Mouse (Mus musculus): Measurements from ENCODE around the gene Astn1.

The Astn1 gene

GRCm38 (mm10) chr1:158536195-158536594 is 174.1 kb downstream of the Astn1 start:
- no peak for DNase-seq (ENCODE audit: low read depth)

GRCm38 (mm10) chr1:158536867-158537266 is 174.8 kb downstream of the Astn1 start:
- DNase-seq (ENCODE audit: low read depth) = no peak

GRCm38 (mm10) chr1:158545095-158545494 is 183.0 kb downstream of the Astn1 start:
- DNase-seq (ENCODE audit: low read depth) = no peak

GRCm38 (mm10) chr1:158546513-158546912 is 184.4 kb downstream of the Astn1 start:
- no peak for DNase-seq (ENCODE audit: low read depth)

- DNase-seq (ENCODE audit: low read depth) = no peak
These were observed 185.6 kb downstream of the Astn1 start for GRCm38 (mm10) chr1:158547592-158548211.

- DNase-seq (ENCODE audit: low read depth) = no peak
These were observed 186.2 kb downstream of the Astn1 start for GRCm38 (mm10) chr1:158548319-158548718.

- DNase-seq (ENCODE audit: low read depth) = no peak
These were observed 187.5 kb downstream of the Astn1 start for GRCm38 (mm10) chr1:158549616-158550015.

GRCm38 (mm10) chr1:158551951-158552350 is 189.9 kb downstream of the Astn1 start:
- DNase-seq (ENCODE audit: low read depth) = no peak

- no peak for DNase-seq (ENCODE audit: low read depth)
These were observed 191.3 kb downstream of the Astn1 start for GRCm38 (mm10) chr1:158553341-158553740.

- DNase-seq (ENCODE audit: low read depth) = no peak
These were observed 192.0 kb downstream of the Astn1 start for GRCm38 (mm10) chr1:158554020-158554505.

- no peak for DNase-seq (ENCODE audit: low read depth)
These were observed 211.1 kb downstream of the Astn1 start for GRCm38 (mm10) chr1:158573168-158573567.

- DNase-seq (ENCODE audit: low read depth) = no peak
These were observed 211.5 kb downstream of the Astn1 start for GRCm38 (mm10) chr1:158573597-158573996.

- no peak for DNase-seq (ENCODE audit: low read depth)
These were observed 213.9 kb downstream of the Astn1 start for GRCm38 (mm10) chr1:158575997-158576396.

GRCm38 (mm10) chr1:158581806-158582205 is 219.7 kb downstream of the Astn1 start:
- no peak for DNase-seq (ENCODE audit: low read depth)

- no peak for DNase-seq (ENCODE audit: low read depth)
These were observed 226.8 kb downstream of the Astn1 start for GRCm38 (mm10) chr1:158588903-158589302.

- no peak for DNase-seq (ENCODE audit: low read depth)
These were observed 234.8 kb downstream of the Astn1 start for GRCm38 (mm10) chr1:158596726-158597448.

- DNase-seq (ENCODE audit: low read depth) = no peak
These were observed 235.9 kb downstream of the Astn1 start for GRCm38 (mm10) chr1:158597996-158598395.

- no peak for DNase-seq (ENCODE audit: low read depth)
These were observed 237.4 kb downstream of the Astn1 start for GRCm38 (mm10) chr1:158599435-158599834.

GRCm38 (mm10) chr1:158603056-158603455 is 241.0 kb downstream of the Astn1 start:
- DNase-seq (ENCODE audit: low read depth) = no peak

GRCm38 (mm10) chr1:158604149-158604548 is 242.1 kb downstream of the Astn1 start:
- no peak for DNase-seq (ENCODE audit: low read depth)

GRCm38 (mm10) chr1:158605597-158605996 is 243.5 kb downstream of the Astn1 start:
- no peak for DNase-seq (ENCODE audit: low read depth)

- DNase-seq (ENCODE audit: low read depth) = no peak
These were observed 244.3 kb downstream of the Astn1 start for GRCm38 (mm10) chr1:158606324-158606723.

- DNase-seq (ENCODE audit: low read depth) = no peak
These were observed 245.1 kb downstream of the Astn1 start for GRCm38 (mm10) chr1:158607201-158607600.

- no peak for DNase-seq (ENCODE audit: low read depth)
These were observed 253.1 kb downstream of the Astn1 start for GRCm38 (mm10) chr1:158615202-158615601.
